Mouse (Mus musculus) embryonic fibroblast, embryonic 13.5 days (primary cell): ENCODE results near the gene Katnb1.

Source experiments
- CTCF ChIP-seq: IDR thresholded peaks from 2 replicates; pipeline ENCODE4 v1.5.1; 2011; ENCODE audit warnings: mild to moderate bottlenecking, control low read depth, low read length, moderate library complexity, borderline replicate concordance; ENCODE audit not compliant: insufficient read depth
- POLR2A ChIP-seq: IDR thresholded peaks from 2 replicates; pipeline ENCODE4 v1.6.1; 2011; ENCODE audit warnings: low read depth, mild to moderate bottlenecking, control low read depth, low read length, moderate library complexity

DNA sequence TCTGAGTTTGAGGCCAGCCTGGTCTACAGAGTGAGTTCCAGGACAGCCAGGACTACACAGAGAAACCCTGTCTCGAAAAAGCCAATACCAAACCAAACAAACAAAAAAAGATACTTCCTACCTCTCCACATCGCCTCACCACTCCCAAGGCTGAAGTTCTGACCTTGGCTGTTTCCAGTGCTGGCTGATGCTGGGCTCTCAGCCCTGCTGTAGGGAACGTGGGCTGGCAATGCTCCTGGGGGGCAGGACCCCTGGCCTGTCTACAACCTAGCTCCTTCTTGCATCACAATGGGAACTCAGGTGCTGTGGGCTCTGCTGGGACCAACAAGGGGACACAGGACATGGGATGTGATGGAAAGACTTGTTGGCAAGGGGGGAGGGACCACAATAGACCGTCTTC, 32.1 kb downstream of the Katnb1 start:
- TF ChIP-seq CTCF (no peak), POLR2A (no peak)
